Mouse (Mus musculus): ENCODE data around the gene Slc16a7. TPM values are rescaled to one million over a fixed set of nuclear protein-coding genes. Genes with fewer than 3 reads are reported as not detected.

The Slc16a7 gene
- polyA plus RNA-seq, 1 experiment from 2014 or later: 7.4 TPM

- Histone ChIP-seq H3K4me1 (no peaks in the 10 kb centered on the region), H3K4me3 (no peak overlapping the region), H3K9ac (no peak overlapping the region), H3K27ac (no peak overlapping the region), H3K36me3 (no peaks in the 10 kb centered on the region), H3K9me3 (replicated peaks) (no peaks in the 10 kb centered on the region), H3K4me2 (no peak overlapping the region), H3K27me3 (replicated peaks) (no peaks in the 10 kb centered on the region)
- 25% methylated on average over 6 of the region's 6 CpGs for WGBS (ENCODE audit: insufficient replicate concordance)
- no peak for ATAC-seq
These were observed 71.9 kb downstream of the Slc16a7 start for GRCm38 (mm10) chr10:125317317-125317716.

DNA sequence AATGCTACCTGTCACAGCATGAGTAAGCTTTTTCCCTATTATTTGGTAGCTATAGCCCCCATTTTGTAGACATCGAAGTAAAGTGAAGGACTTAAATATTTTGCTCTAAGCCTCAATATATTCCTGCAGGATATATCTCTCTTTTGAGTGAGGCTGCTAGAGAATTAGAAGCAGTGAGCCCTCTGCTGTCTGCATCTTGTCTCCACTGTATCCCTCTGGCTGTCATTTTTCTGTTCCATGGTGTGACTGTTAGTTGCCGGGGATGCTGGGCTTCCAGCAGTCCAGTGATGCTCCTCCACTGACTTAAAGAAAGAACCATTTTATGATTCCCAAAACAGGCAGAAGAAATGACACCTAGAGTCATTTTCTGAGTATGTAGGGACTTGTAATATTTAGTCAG is 78.4 kb downstream of the Slc16a7 start:
- Histone ChIP-seq H3K36me3 (no peaks in the 10 kb centered on the region), H3K9ac (no peak overlapping the region), H3K9me3 (replicated peaks) (no peaks in the 10 kb centered on the region), H3K27ac (no peak overlapping the region), H3K4me2 (no peak overlapping the region), H3K4me3 (no peak overlapping the region), H3K4me1 (no peaks in the 10 kb centered on the region), H3K27me3 (replicated peaks) (no peaks in the 10 kb centered on the region)
- ATAC-seq: no peak
- WGBS (ENCODE audit: insufficient replicate concordance): 80% methylated on average over 2 of the region's 2 CpGs

DNA sequence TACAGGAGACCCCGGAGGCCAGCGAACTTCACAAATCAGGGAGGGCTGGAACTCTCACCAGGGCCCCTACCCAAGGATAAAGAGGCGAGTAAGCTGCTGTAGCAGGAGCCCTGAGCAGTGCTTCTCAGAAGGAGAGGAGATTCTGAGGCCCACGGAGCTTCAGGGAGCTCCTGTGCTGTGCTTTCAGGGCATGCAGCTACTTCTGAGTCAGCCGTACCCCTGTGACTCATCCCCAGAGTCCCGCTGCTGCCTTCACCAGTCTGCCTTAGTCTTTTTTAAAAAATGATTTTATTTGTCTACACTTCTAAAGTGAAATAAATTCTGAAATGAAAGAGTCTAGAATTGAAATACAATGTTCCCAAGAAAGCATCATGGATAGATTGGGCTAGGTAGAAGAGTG is 91.2 kb downstream of the Slc16a7 start:
- no peak for ATAC-seq
- 69% methylated on average over 6 of the region's 6 CpGs for WGBS (ENCODE audit: insufficient replicate concordance)
- H3K27ac ChIP-seq: no peak overlapping the region
- H3K27me3 ChIP-seq (replicated peaks): no peaks in the 10 kb centered on the region
- no peaks in the 10 kb centered on the region for H3K9me3 ChIP-seq (replicated peaks)
- H3K4me3 ChIP-seq: no peak overlapping the region
- no peak overlapping the region for H3K4me2 ChIP-seq
- no peaks in the 10 kb centered on the region for H3K36me3 ChIP-seq
- H3K9ac ChIP-seq: no peak overlapping the region
- no peaks in the 10 kb centered on the region for H3K4me1 ChIP-seq

DNA sequence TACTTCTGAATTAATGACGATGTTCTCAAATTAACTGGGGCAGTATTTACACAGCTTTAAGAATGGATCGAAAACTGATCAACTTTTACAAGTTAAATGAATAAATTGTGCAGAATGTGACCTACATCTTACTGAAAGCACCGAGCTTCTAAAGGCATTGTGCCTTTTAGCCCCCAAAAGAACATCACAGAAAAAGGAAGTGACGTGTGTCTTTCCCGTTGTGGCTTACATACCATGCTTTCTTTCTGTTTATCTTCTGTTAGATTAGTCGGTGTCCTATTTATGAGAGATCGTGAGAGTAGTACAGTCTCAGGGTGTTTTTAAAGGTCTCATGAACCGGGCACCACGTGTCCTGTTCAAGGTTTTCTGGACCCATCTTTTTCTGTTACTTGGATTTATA is 98.9 kb downstream of the Slc16a7 start:
- H3K4me2 ChIP-seq: no peak overlapping the region
- no peaks in the 10 kb centered on the region for H3K36me3 ChIP-seq
- no peaks in the 10 kb centered on the region for H3K27me3 ChIP-seq (replicated peaks)
- no peak overlapping the region for H3K4me3 ChIP-seq
- 48% methylated on average over 9 of the region's 9 CpGs for WGBS (ENCODE audit: insufficient replicate concordance)
- no peak overlapping the region for H3K9ac ChIP-seq
- no peaks in the 10 kb centered on the region for H3K9me3 ChIP-seq (replicated peaks)
- no peaks in the 10 kb centered on the region for H3K4me1 ChIP-seq
- no peak overlapping the region for H3K27ac ChIP-seq
- ATAC-seq: no peak

DNA sequence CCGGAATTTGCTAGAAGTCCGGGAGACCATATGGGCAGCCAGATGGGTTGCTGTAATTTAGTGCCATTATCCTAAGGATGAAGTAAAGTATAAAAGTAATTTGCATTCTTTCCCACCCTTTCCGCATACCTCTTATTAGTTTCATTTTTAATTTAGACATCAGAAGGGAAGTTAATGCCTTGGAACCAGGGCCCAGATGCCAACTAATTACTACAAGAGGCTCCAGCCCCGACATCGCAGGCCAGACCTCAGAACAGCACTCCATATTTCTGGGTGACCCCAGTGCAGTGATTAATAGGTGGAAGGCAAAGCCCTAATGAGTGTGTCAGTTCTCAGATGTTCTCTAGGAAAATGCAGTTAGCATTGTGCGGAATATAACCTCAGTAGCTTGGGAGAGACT is 100.7 kb downstream of the Slc16a7 start:
- WGBS (ENCODE audit: insufficient replicate concordance): 81% methylated on average over 6 of the region's 6 CpGs
- no peaks in the 10 kb centered on the region for H3K27me3 ChIP-seq (replicated peaks)
- no peak overlapping the region for H3K9ac ChIP-seq
- H3K4me2 ChIP-seq: no peak overlapping the region
- H3K36me3 ChIP-seq: no peaks in the 10 kb centered on the region
- no peak for ATAC-seq
- no peaks in the 10 kb centered on the region for H3K9me3 ChIP-seq (replicated peaks)
- H3K4me3 ChIP-seq: no peak overlapping the region
- H3K4me1 ChIP-seq: no peaks in the 10 kb centered on the region
- no peak overlapping the region for H3K27ac ChIP-seq

DNA sequence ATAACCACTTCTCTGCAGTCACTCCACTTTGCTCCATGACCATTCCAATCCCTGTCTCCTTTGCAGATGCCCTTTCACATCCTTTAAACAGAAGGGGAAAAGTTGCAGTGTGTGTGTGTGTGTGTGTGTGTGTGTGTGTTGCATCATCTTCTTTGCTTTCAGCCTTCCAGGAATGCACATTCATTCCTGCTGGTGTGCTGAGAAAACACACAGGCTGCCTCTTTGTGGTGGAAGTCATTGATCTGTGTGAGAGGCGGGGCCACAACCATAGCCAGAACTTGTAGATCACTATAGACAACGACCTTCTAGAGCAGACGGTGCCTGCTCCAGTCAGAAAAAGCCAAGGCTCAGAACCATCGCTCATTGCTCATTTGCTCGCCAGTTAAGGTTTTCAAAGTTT is 103.9 kb downstream of the Slc16a7 start:
- H3K4me1 ChIP-seq: no peaks in the 10 kb centered on the region
- H3K27me3 ChIP-seq (replicated peaks): no peaks in the 10 kb centered on the region
- no peak overlapping the region for H3K27ac ChIP-seq
- H3K9ac ChIP-seq: no peak overlapping the region
- WGBS (ENCODE audit: insufficient replicate concordance): 61% methylated on average over 5 of the region's 5 CpGs
- H3K36me3 ChIP-seq: no peaks in the 10 kb centered on the region
- no peak overlapping the region for H3K4me3 ChIP-seq
- no peaks in the 10 kb centered on the region for H3K9me3 ChIP-seq (replicated peaks)
- no peak overlapping the region for H3K4me2 ChIP-seq
- 0 out of 2 replicates have a peak, but pooled peaks have one; percentile 32 for ATAC-seq

GRCm38 (mm10) chr10:125275149-125275848 is 114.0 kb downstream of the Slc16a7 start:
- no peaks in the 10 kb centered on the region for H3K9me3 ChIP-seq (replicated peaks)
- H3K4me2 ChIP-seq: no peak overlapping the region
- no peaks in the 10 kb centered on the region for H3K4me1 ChIP-seq
- 81% methylated on average over 12 of the region's 12 CpGs for WGBS (ENCODE audit: insufficient replicate concordance)
- H3K4me3 ChIP-seq: no peak overlapping the region
- H3K27me3 ChIP-seq (replicated peaks): no peaks in the 10 kb centered on the region
- no peak overlapping the region for H3K9ac ChIP-seq
- H3K27ac ChIP-seq: no peak overlapping the region
- no peak for ATAC-seq
- no peaks in the 10 kb centered on the region for H3K36me3 ChIP-seq

DNA sequence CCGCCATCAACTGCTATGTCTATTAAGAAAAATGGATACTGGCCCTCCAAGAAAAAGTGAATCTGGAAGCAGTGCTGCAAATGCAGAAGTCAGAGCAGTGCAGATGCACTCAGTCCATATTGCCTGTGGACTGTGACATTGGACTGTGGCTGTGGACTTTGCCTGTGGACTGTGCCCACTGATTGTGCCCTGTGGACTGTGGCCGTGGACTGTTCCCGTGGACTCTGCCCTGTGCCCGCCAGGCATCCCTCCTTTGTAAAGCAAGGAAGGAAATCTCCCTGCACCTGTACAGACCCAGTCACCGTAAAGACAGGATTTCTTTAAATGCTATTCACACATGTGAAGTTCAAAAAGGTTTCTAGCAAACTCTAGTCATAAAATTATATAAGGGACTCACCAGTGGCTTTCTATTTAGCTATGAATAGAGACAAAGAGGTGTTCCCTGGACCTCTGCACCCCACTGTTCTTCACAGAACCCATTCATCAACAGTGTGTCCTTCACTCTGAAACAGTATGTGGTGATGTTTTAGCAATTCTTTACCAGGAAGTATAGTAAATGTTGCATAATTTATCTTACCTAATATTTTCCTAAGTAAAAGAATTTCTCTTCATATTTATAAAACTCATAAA is 114.6 kb downstream of the Slc16a7 start:
- Histone ChIP-seq H3K9me3 (replicated peaks) (no peaks in the 10 kb centered on the region), H3K9ac (no peak overlapping the region), H3K4me2 (no peak overlapping the region), H3K27me3 (replicated peaks) (no peaks in the 10 kb centered on the region), H3K27ac (no peak overlapping the region), H3K4me1 (no peaks in the 10 kb centered on the region), H3K4me3 (no peak overlapping the region), H3K36me3 (no peaks in the 10 kb centered on the region)
- 74% methylated on average over 5 of the region's 5 CpGs for WGBS (ENCODE audit: insufficient replicate concordance)
- ATAC-seq: no peak

- Histone ChIP-seq H3K27ac (no peak overlapping the region), H3K9ac (no peak overlapping the region), H3K4me1 (no peaks in the 10 kb centered on the region), H3K27me3 (replicated peaks) (no peaks in the 10 kb centered on the region), H3K36me3 (no peaks in the 10 kb centered on the region), H3K4me3 (no peak overlapping the region), H3K9me3 (replicated peaks) (no peaks in the 10 kb centered on the region), H3K4me2 (no peak overlapping the region)
- ATAC-seq: no peak
- 65% methylated on average over 7 of the region's 7 CpGs for WGBS (ENCODE audit: insufficient replicate concordance)
These were observed 115.5 kb downstream of the Slc16a7 start for GRCm38 (mm10) chr10:125273759-125274158.

DNA sequence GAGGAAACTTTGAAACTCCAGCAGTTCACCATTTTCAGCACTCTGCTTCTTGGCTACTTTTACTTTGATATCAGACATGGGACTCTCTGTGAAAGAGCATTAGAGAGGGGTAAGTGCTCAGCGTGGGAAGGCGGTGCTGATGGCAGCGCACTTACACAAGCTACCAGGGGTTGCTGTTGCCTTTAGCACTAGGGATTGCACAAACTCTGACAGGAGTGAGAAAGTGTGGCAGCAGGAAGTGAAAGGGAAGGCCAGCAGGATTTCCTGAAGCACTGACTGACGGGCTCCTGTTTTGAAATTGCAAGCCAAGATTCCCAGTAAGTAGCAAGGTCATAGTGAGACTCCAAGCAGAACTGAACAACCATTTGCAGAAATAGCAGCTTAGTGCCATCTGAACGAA is 117.8 kb downstream of the Slc16a7 start:
- Histone ChIP-seq H3K36me3 (no peaks in the 10 kb centered on the region), H3K4me2 (no peak overlapping the region), H3K27ac (no peak overlapping the region), H3K4me3 (no peak overlapping the region), H3K9me3 (replicated peaks) (no peaks in the 10 kb centered on the region), H3K4me1 (no peaks in the 10 kb centered on the region), H3K9ac (no peak overlapping the region), H3K27me3 (replicated peaks) (no peaks in the 10 kb centered on the region)
- ATAC-seq: no peak
- 53% methylated on average over 5 of the region's 5 CpGs for WGBS (ENCODE audit: insufficient replicate concordance)

DNA sequence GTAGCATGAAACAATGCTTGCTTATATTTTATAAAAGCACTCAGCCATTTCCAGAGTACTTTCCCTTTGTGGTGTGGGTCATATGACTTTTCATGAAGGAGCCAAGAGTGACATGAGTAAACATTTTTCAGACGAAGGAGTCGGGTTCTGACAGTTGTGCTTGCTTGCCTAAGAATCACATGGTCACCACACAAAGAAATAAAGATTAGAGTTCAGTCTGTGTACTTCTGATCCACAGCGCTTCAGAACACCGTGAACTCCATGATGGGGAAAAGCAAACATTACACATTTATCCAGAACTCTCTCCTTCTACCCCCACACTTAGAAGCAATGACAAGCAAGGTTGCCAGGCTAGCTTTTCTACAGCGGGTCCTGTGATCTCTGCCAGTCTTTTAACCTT is 119.0 kb downstream of the Slc16a7 start:
- WGBS (ENCODE audit: insufficient replicate concordance): 50% methylated on average over 5 of the region's 5 CpGs
- H3K9me3 ChIP-seq (replicated peaks): no peaks in the 10 kb centered on the region
- no peaks in the 10 kb centered on the region for H3K27me3 ChIP-seq (replicated peaks)
- H3K4me1 ChIP-seq: no peaks in the 10 kb centered on the region
- no peak for ATAC-seq
- no peak overlapping the region for H3K9ac ChIP-seq
- no peak overlapping the region for H3K4me2 ChIP-seq
- no peaks in the 10 kb centered on the region for H3K36me3 ChIP-seq
- no peak overlapping the region for H3K27ac ChIP-seq
- H3K4me3 ChIP-seq: no peak overlapping the region

GRCm38 (mm10) chr10:125266322-125266721 is 122.9 kb downstream of the Slc16a7 start:
- H3K4me2 ChIP-seq: no peak overlapping the region
- H3K27ac ChIP-seq: no peak overlapping the region
- H3K9me3 ChIP-seq (replicated peaks): no peaks in the 10 kb centered on the region
- ATAC-seq: no peak
- H3K36me3 ChIP-seq: no peaks in the 10 kb centered on the region
- 60% methylated on average over 4 of the region's 4 CpGs for WGBS (ENCODE audit: insufficient replicate concordance)
- no peaks in the 10 kb centered on the region for H3K4me1 ChIP-seq
- H3K4me3 ChIP-seq: no peak overlapping the region
- H3K9ac ChIP-seq: no peak overlapping the region
- no peaks in the 10 kb centered on the region for H3K27me3 ChIP-seq (replicated peaks)

- no peak overlapping the region for H3K4me2 ChIP-seq
- no peak overlapping the region for H3K27ac ChIP-seq
- ATAC-seq: no peak
- H3K4me1 ChIP-seq: no peaks in the 10 kb centered on the region
- H3K27me3 ChIP-seq (replicated peaks): no peaks in the 10 kb centered on the region
- no peaks in the 10 kb centered on the region for H3K36me3 ChIP-seq
- 71% methylated on average over 9 of the region's 9 CpGs for WGBS (ENCODE audit: insufficient replicate concordance)
- no peak overlapping the region for H3K4me3 ChIP-seq
- no peak overlapping the region for H3K9ac ChIP-seq
- no peaks in the 10 kb centered on the region for H3K9me3 ChIP-seq (replicated peaks)
These were observed 123.4 kb downstream of the Slc16a7 start for GRCm38 (mm10) chr10:125265901-125266300.
